Mouse (Mus musculus) embryonic facial prominence, embryonic 11.5 days (tissue): Measurements from ENCODE around the gene Fgf13. TPM values are rescaled to one million over a fixed set of nuclear protein-coding genes. Genes with fewer than 3 reads are reported as not detected.

Experiments used
- ATAC-seq: fragments of 200-750 bp; cut with Nextera tagmentation; replicated peaks from 2 replicates; pipeline ENCODE4 v1.8.0; 2017; ENCODE audit warnings: low read depth; ENCODE audit not compliant: insufficient number of reproducible peaks, low FRiP score, low TSS enrichment
- DNase-seq: peaks from one replicate; pipeline ENCODE4 v3.0.0-alpha.2; 2015; ENCODE audit warnings: low spot score
- H3K27ac ChIP-seq: fragments of 300-500 bp; sonication (generic); replicated peaks from 2 replicates; pipeline ENCODE4 v1.5.1; 2014; ENCODE audit warnings: mild to moderate bottlenecking, low read depth, low read length, control low read depth
- H3K27me3 ChIP-seq: fragments of 300-500 bp; sonication (generic); 2 replicates; pipeline ENCODE4 v1.6.1; 2014; ENCODE audit warnings: mild to moderate bottlenecking, low read length, moderate library complexity, mixed read lengths; ENCODE audit not compliant: control insufficient read depth, insufficient read depth
- H3K36me3 ChIP-seq: fragments of 300-500 bp; sonication (generic); replicated peaks from 2 replicates; pipeline ENCODE4 v1.6.1; 2014; ENCODE audit warnings: low read depth, mild to moderate bottlenecking, low read length, moderate library complexity, mixed read lengths; ENCODE audit not compliant: control insufficient read depth, insufficient read depth
- H3K4me1 ChIP-seq: fragments of 300-500 bp; sonication (generic); 2 replicates; pipeline ENCODE4 v1.6.1; 2014; ENCODE audit warnings: low read length, mixed read lengths; ENCODE audit not compliant: control insufficient read depth, insufficient read depth
- H3K4me2 ChIP-seq: fragments of 300-500 bp; sonication (generic); 2 replicates; pipeline ENCODE4 v1.6.1; 2014; ENCODE audit warnings: low read depth, mild to moderate bottlenecking, control low read depth, low read length, moderate library complexity
- H3K4me3 ChIP-seq: fragments of 300-500 bp; sonication (generic); 2 replicates; pipeline ENCODE4 v1.5.1; 2014; ENCODE audit warnings: low read depth, low read length, control low read depth
- H3K9ac ChIP-seq: fragments of 300-500 bp; sonication (generic); replicated peaks from 2 replicates; pipeline ENCODE4 v1.6.1; 2014; ENCODE audit warnings: mild to moderate bottlenecking, control low read depth, low read length
- H3K9me3 ChIP-seq: fragments of 300-500 bp; sonication (generic); replicated peaks from 2 replicates; pipeline ENCODE4 v1.6.1; 2016; ENCODE audit warnings: mild to moderate bottlenecking, low read length, inconsistent platforms, mixed read lengths; ENCODE audit not compliant: control insufficient read depth
- WGBS: fragments of 180-500 bp; shearing (Covaris S2); extraction: QIAGEN DNeasy Blood & Tissue Kit; methylation state at CpG from one replicate; pipeline ENCODE4 v1.1.7; 2014; 5-methylcytosine and 5-hydroxymethylcytosine counted together
- polyA plus RNA-seq: library from polyadenylated mRNA; unstranded; fragments of >200 nt; fragmentation: Nextera tagmentation; extraction: Ambion mirVana; gene quantifications from 2 replicates; pipeline ENCODE4 v1.2.1, GENCODE M21; 2014

Fgf13 gene
- polyA plus RNA-seq, 1 experiment from 2014 or later = 26.7 TPM

- H3K9ac ChIP-seq = no peak overlapping the region
- H3K36me3 ChIP-seq = no peaks in the 10 kb centered on the region
- 52% methylated on average over 4 of the region's 4 CpGs for WGBS
- no peak for ATAC-seq
- no peak overlapping the region for H3K4me3 ChIP-seq
- H3K27me3 ChIP-seq = no peaks in the 10 kb centered on the region
- no peak for DNase-seq
- no peaks in the 10 kb centered on the region for H3K4me1 ChIP-seq
- H3K9me3 ChIP-seq = no peaks in the 10 kb centered on the region
- H3K4me2 ChIP-seq = no peak overlapping the region
- no peak overlapping the region for H3K27ac ChIP-seq
Measured at GRCm38 (mm10) chrX:59179627-59180026, 388.2 kb downstream of the Fgf13 start.

- Histone ChIP-seq H3K9me3 (no peaks in the 10 kb centered on the region), H3K4me3 (no peak overlapping the region), H3K27ac (no peak overlapping the region), H3K4me2 (no peak overlapping the region), H3K27me3 (no peaks in the 10 kb centered on the region), H3K36me3 (no peaks in the 10 kb centered on the region), H3K4me1 (no peaks in the 10 kb centered on the region), H3K9ac (no peak overlapping the region)
- 27% methylated on average over 3 of the region's 3 CpGs for WGBS
- ATAC-seq (no peak), DNase-seq (peak; percentile 63)
Measured at GRCm38 (mm10) chrX:59179081-59179596, 388.7 kb downstream of the Fgf13 start.

- Histone ChIP-seq H3K9ac (no peak overlapping the region), H3K4me2 (no peak overlapping the region), H3K36me3 (no peaks in the 10 kb centered on the region), H3K27ac (no peak overlapping the region), H3K4me3 (no peak overlapping the region), H3K4me1 (no peaks in the 10 kb centered on the region), H3K9me3 (no peaks in the 10 kb centered on the region), H3K27me3 (no peaks in the 10 kb centered on the region)
- ATAC-seq (no peak), DNase-seq (no peak)
- WGBS = 68% methylated on average over 3 of the region's 3 CpGs
Measured at GRCm38 (mm10) chrX:59177653-59178052, 390.2 kb downstream of the Fgf13 start.

- Histone ChIP-seq H3K9ac (no peak overlapping the region), H3K4me2 (no peak overlapping the region), H3K4me1 (no peaks in the 10 kb centered on the region), H3K9me3 (no peaks in the 10 kb centered on the region), H3K27ac (no peak overlapping the region), H3K4me3 (no peak overlapping the region), H3K36me3 (no peaks in the 10 kb centered on the region), H3K27me3 (no peaks in the 10 kb centered on the region)
- DNase-seq = peak; percentile 63
- ATAC-seq = no peak
- 4% methylated on average over 1 of the region's 1 CpGs for WGBS
Measured at GRCm38 (mm10) chrX:59172200-59172599, 395.7 kb downstream of the Fgf13 start.

- DNase-seq (no peak), ATAC-seq (no peak)
- 88% methylated on average over 2 of the region's 2 CpGs for WGBS
- Histone ChIP-seq H3K9ac (no peak overlapping the region), H3K27me3 (no peaks in the 10 kb centered on the region), H3K36me3 (no peaks in the 10 kb centered on the region), H3K9me3 (no peaks in the 10 kb centered on the region), H3K4me3 (no peak overlapping the region), H3K4me2 (no peak overlapping the region), H3K27ac (no peak overlapping the region), H3K4me1 (no peaks in the 10 kb centered on the region)
Measured at GRCm38 (mm10) chrX:59166763-59167162, 401.1 kb downstream of the Fgf13 start.

GRCm38 (mm10) chrX:59141947-59142346 is 425.9 kb downstream of the Fgf13 start:
- DNase-seq = no peak
- H3K9me3 ChIP-seq = no peaks in the 10 kb centered on the region
- WGBS = 67% methylated on average over 2 of the region's 2 CpGs

GRCm38 (mm10) chrX:59134928-59135361 is 432.9 kb downstream of the Fgf13 start:
- H3K27ac ChIP-seq = no peak overlapping the region
- no peak overlapping the region; the same call in 1 of the 2 replicates for H3K9ac ChIP-seq
- H3K4me1 ChIP-seq = no peaks in the 10 kb centered on the region
- ATAC-seq (peak; percentile 88), DNase-seq (peak; percentile 75)
- H3K4me3 ChIP-seq = peak overlapping the region; percentile 45
- WGBS = 10% methylated on average over 7 of the region's 8 CpGs
- no peaks in the 10 kb centered on the region for H3K9me3 ChIP-seq
- peak overlapping the region; percentile 70 for H3K4me2 ChIP-seq
- H3K36me3 ChIP-seq = no peaks in the 10 kb centered on the region
- H3K27me3 ChIP-seq = no peaks in the 10 kb centered on the region

More at GRCm38 (mm10) chrX:59141947-59142346, 425.9 kb downstream of the Fgf13 start:
- H3K27me3 ChIP-seq = no peaks in the 10 kb centered on the region
- H3K36me3 ChIP-seq = no peaks in the 10 kb centered on the region
- no peak overlapping the region for H3K27ac ChIP-seq
- H3K9ac ChIP-seq = no peak overlapping the region
- no peaks in the 10 kb centered on the region for H3K4me1 ChIP-seq
- H3K4me3 ChIP-seq = no peak overlapping the region
- ATAC-seq = no peak
- no peak overlapping the region for H3K4me2 ChIP-seq

- H3K4me1 ChIP-seq = no peaks in the 10 kb centered on the region
- DNase-seq (peak; percentile 33), ATAC-seq (peak; percentile 74)
- H3K4me3 ChIP-seq = peak overlapping the region; percentile 45
- H3K9me3 ChIP-seq = no peaks in the 10 kb centered on the region
- peak overlapping the region; percentile 58 for H3K9ac ChIP-seq
- no peaks in the 10 kb centered on the region for H3K27me3 ChIP-seq
- WGBS = 14% methylated on average over 40 of the region's 75 CpGs
- no peak overlapping the region for H3K27ac ChIP-seq
- no peaks in the 10 kb centered on the region for H3K36me3 ChIP-seq
- H3K4me2 ChIP-seq = peak overlapping the region; percentile 70
Measured at GRCm38 (mm10) chrX:59134166-59134861, 433.6 kb downstream of the Fgf13 start.
